Mouse (Mus musculus): Measurements from ENCODE around the gene Cdca3. TPM values are rescaled to one million over a fixed set of nuclear protein-coding genes. Genes with fewer than 3 reads are reported as not detected.
"Not testable (repeated sequence)": the region's sequence is repeated elsewhere in the genome, so short reads cannot be mapped to it uniquely, and the experiment has no call there.

Cdca3 gene
- polyA plus RNA-seq, 1 experiment from 2014 or later: 171 TPM

- 76% methylated on average over 7 of the region's 7 CpGs for WGBS (ENCODE audit: insufficient replicate concordance)
Measured at GRCm38 (mm10) chr6:124806446-124807140, 22.8 kb upstream of the Cdca3 start.

DNA sequence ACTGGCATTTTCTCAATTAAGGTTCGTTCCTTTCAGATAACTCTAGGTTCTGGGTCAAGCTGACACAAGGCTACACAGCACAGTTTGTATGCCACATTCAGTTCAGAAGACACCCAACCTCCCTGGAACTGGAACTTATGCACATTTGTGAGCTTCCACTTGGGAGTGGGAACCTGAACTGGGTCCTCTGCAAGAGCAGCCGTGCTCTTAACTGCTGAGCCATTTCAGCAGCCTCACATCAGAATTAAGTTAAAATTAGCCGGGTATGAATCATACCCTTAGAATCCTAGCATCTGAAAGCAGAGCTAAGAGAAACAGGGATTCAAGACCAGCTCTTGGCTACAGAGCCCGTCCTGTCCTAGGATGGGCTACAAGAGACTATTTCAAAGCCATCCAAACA is 22.0 kb upstream of the Cdca3 start:
- no peak for ATAC-seq (ENCODE audit: low read depth)
- Histone ChIP-seq H3K9me3 (replicated peaks; ENCODE audit: control insufficient read depth, low read length) (no peaks in the 10 kb centered on the region), H3K9ac (ENCODE audit: low read depth, low read length) (no peak overlapping the region), H3K36me3 (ENCODE audit: control insufficient read depth, insufficient read depth) (peaks cover 12% of the 10 kb centered on the region), H3K27me3 (ENCODE audit: control insufficient read depth, insufficient read depth, low read depth, low read length) (no peaks in the 10 kb centered on the region), H3K27ac (ENCODE audit: low read length) (no peak overlapping the region), H3K4me3 (ENCODE audit: low read depth, low read length) (no peak overlapping the region), H3K4me2 (ENCODE audit: low read depth, low read length) (no peak overlapping the region), H3K4me1 (ENCODE audit: control insufficient read depth, low read depth, low read length) (peaks cover 53% of the 10 kb centered on the region)
- WGBS (ENCODE audit: insufficient replicate concordance): 71% methylated on average over 4 of the region's 4 CpGs

More at GRCm38 (mm10) chr6:124806446-124807140, 22.8 kb upstream of the Cdca3 start:
- Histone ChIP-seq H3K9ac (ENCODE audit: low read depth, low read length) (no peak overlapping the region; the same call in 1 of the 2 replicates), H3K4me1 (ENCODE audit: control insufficient read depth, low read depth, low read length) (peaks cover 46% of the 10 kb centered on the region), H3K9me3 (replicated peaks; ENCODE audit: control insufficient read depth, low read length) (no peaks in the 10 kb centered on the region), H3K36me3 (ENCODE audit: control insufficient read depth, insufficient read depth) (peaks cover 5% of the 10 kb centered on the region), H3K27me3 (ENCODE audit: control insufficient read depth, insufficient read depth, low read depth, low read length) (no peaks in the 10 kb centered on the region), H3K27ac (ENCODE audit: low read length) (peak overlapping the region; percentile 88), H3K4me2 (ENCODE audit: low read depth, low read length) (peak overlapping the region; percentile 89), H3K4me3 (ENCODE audit: low read depth, low read length) (peak overlapping the region; percentile 63)
- ATAC-seq (ENCODE audit: low read depth): no peak

GRCm38 (mm10) chr6:124807986-124808357 is 21.4 kb upstream of the Cdca3 start:
- Histone ChIP-seq H3K36me3 (ENCODE audit: control insufficient read depth, insufficient read depth) (peaks cover 12% of the 10 kb centered on the region), H3K27me3 (ENCODE audit: control insufficient read depth, insufficient read depth, low read depth, low read length) (no peaks in the 10 kb centered on the region), H3K9me3 (replicated peaks; ENCODE audit: control insufficient read depth, low read length) (no peaks in the 10 kb centered on the region), H3K9ac (ENCODE audit: low read depth, low read length) (peak overlapping the region; percentile 87), H3K4me1 (ENCODE audit: control insufficient read depth, low read depth, low read length) (peaks cover 56% of the 10 kb centered on the region), H3K27ac (ENCODE audit: low read length) (peak overlapping the region; percentile 93), H3K4me3 (ENCODE audit: low read depth, low read length) (peak overlapping the region; percentile 88), H3K4me2 (ENCODE audit: low read depth, low read length) (peak overlapping the region; percentile 99)
- no peak for ATAC-seq (ENCODE audit: low read depth)
- WGBS (ENCODE audit: insufficient replicate concordance): 55% methylated on average over 6 of the region's 6 CpGs

GRCm38 (mm10) chr6:124808358-124809012 is 20.9 kb upstream of the Cdca3 start, which contains the start of gene Spsb2:
TSS of gene Spsb2 (plus strand) at chr6:124808661.
- peak; percentile 60 for ATAC-seq (ENCODE audit: low read depth)
- WGBS (ENCODE audit: insufficient replicate concordance): 3% methylated on average over 29 of the region's 29 CpGs
- H3K4me1 ChIP-seq (ENCODE audit: control insufficient read depth, low read depth, low read length): peaks cover 60% of the 10 kb centered on the region
- H3K4me3 ChIP-seq (ENCODE audit: low read depth, low read length): peak within 1 kb of the TSS; percentile 88
- peaks cover 12% of the 10 kb centered on the region for H3K36me3 ChIP-seq (ENCODE audit: control insufficient read depth, insufficient read depth)
- peak within 1 kb of the TSS; percentile 99 for H3K4me2 ChIP-seq (ENCODE audit: low read depth, low read length)
- H3K27ac ChIP-seq (ENCODE audit: low read length): peak within 1 kb of the TSS; percentile 93
- peak within 1 kb of the TSS; percentile 87 for H3K9ac ChIP-seq (ENCODE audit: low read depth, low read length)
- H3K9me3 ChIP-seq (replicated peaks; ENCODE audit: control insufficient read depth, low read length): no peaks in the 10 kb centered on the region
- no peaks in the 10 kb centered on the region for H3K27me3 ChIP-seq (ENCODE audit: control insufficient read depth, insufficient read depth, low read depth, low read length)

GRCm38 (mm10) chr6:124809052-124809774 is 20.1 kb upstream of the Cdca3 start:
- H3K4me1 ChIP-seq (ENCODE audit: control insufficient read depth, low read depth, low read length): peaks cover 61% of the 10 kb centered on the region
- WGBS (ENCODE audit: insufficient replicate concordance): under 1% methylated on average over 35 of the region's 35 CpGs

GRCm38 (mm10) chr6:124809775-124810538 is 19.4 kb upstream of the Cdca3 start:
- H3K36me3 ChIP-seq (ENCODE audit: control insufficient read depth, insufficient read depth): peaks cover 12% of the 10 kb centered on the region
- H3K27ac ChIP-seq (ENCODE audit: low read length): peak overlapping the region; percentile 93
- H3K27me3 ChIP-seq (ENCODE audit: control insufficient read depth, insufficient read depth, low read depth, low read length): no peaks in the 10 kb centered on the region
- no peaks in the 10 kb centered on the region for H3K9me3 ChIP-seq (replicated peaks; ENCODE audit: control insufficient read depth, low read length)
- H3K4me1 ChIP-seq (ENCODE audit: control insufficient read depth, low read depth, low read length): peaks cover 63% of the 10 kb centered on the region
- H3K4me3 ChIP-seq (ENCODE audit: low read depth, low read length): peak overlapping the region; percentile 88
- WGBS (ENCODE audit: insufficient replicate concordance): 44% methylated on average over 14 of the region's 14 CpGs
- no peak for ATAC-seq (ENCODE audit: low read depth)
- H3K9ac ChIP-seq (ENCODE audit: low read depth, low read length): peak overlapping the region; percentile 87
- H3K4me2 ChIP-seq (ENCODE audit: low read depth, low read length): peak overlapping the region; percentile 99

More at GRCm38 (mm10) chr6:124809052-124809774, 20.1 kb upstream of the Cdca3 start:
- H3K27me3 ChIP-seq (ENCODE audit: control insufficient read depth, insufficient read depth, low read depth, low read length): no peaks in the 10 kb centered on the region
- H3K27ac ChIP-seq (ENCODE audit: low read length): peak overlapping the region; percentile 93
- H3K36me3 ChIP-seq (ENCODE audit: control insufficient read depth, insufficient read depth): peaks cover 12% of the 10 kb centered on the region
- peak; percentile 31 for ATAC-seq (ENCODE audit: low read depth)
- H3K4me3 ChIP-seq (ENCODE audit: low read depth, low read length): peak overlapping the region; percentile 88
- H3K4me2 ChIP-seq (ENCODE audit: low read depth, low read length): peak overlapping the region; percentile 99
- H3K9me3 ChIP-seq (replicated peaks; ENCODE audit: control insufficient read depth, low read length): no peaks in the 10 kb centered on the region
- H3K9ac ChIP-seq (ENCODE audit: low read depth, low read length): peak overlapping the region; percentile 87

- Histone ChIP-seq H3K4me1 (ENCODE audit: control insufficient read depth, low read depth, low read length) (peaks cover 57% of the 10 kb centered on the region), H3K36me3 (ENCODE audit: control insufficient read depth, insufficient read depth) (peaks cover 12% of the 10 kb centered on the region)
- H3K27ac ChIP-seq (ENCODE audit: low read length); H3K27me3 ChIP-seq (ENCODE audit: control insufficient read depth, insufficient read depth, low read depth, low read length); ATAC-seq (ENCODE audit: low read depth); H3K9me3 ChIP-seq (replicated peaks; ENCODE audit: control insufficient read depth, low read length); H3K4me2 ChIP-seq (ENCODE audit: low read depth, low read length); H3K9ac ChIP-seq (ENCODE audit: low read depth, low read length); H3K4me3 ChIP-seq (ENCODE audit: low read depth, low read length): not testable (repeated sequence)
- 79% methylated on average over 11 of the region's 11 CpGs for WGBS (ENCODE audit: insufficient replicate concordance)
Measured at GRCm38 (mm10) chr6:124810566-124811402, 18.6 kb upstream of the Cdca3 start.

DNA sequence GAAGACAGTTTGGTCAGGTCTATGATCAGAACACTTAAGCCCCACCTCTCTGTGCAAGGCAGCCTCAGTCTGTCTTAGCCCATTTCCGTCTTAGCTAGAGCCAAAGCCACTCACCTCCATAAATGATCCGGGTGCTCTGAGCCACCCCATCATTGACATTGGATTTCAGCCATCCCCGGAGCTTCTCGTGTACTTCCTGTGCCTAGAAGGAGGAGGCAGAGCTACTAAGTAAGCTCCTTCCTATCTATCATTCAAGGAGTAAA is 18.0 kb upstream of the Cdca3 start:
- Histone ChIP-seq H3K4me3 (ENCODE audit: low read depth, low read length) (no peak overlapping the region), H3K27me3 (ENCODE audit: control insufficient read depth, insufficient read depth, low read depth, low read length) (no peaks in the 10 kb centered on the region), H3K27ac (ENCODE audit: low read length) (no peak overlapping the region), H3K36me3 (ENCODE audit: control insufficient read depth, insufficient read depth) (peaks cover 12% of the 10 kb centered on the region), H3K9ac (ENCODE audit: low read depth, low read length) (no peak overlapping the region), H3K4me1 (ENCODE audit: control insufficient read depth, low read depth, low read length) (peaks cover 52% of the 10 kb centered on the region), H3K9me3 (replicated peaks; ENCODE audit: control insufficient read depth, low read length) (no peaks in the 10 kb centered on the region), H3K4me2 (ENCODE audit: low read depth, low read length) (no peak overlapping the region)
- WGBS (ENCODE audit: insufficient replicate concordance): 71% methylated on average over 4 of the region's 4 CpGs
- no peak for ATAC-seq (ENCODE audit: low read depth)
